In genomic region chr3:82288996-82289395, GRCm38 (mm10) we compare ENCODE assay signal across 19 mouse cellular contexts.
"Had no signal": no experiment of that assay in that cellular context is flagged by ENCODE, and none has a peak within 500 bp of the region (broad histone marks: within the 10 kb centered on the region; RNA-seq: fewer than 3 reads in every experiment).

No protein-coding gene starts in this region.

- H3K4me2 ChIP-seq: liver, embryonic 15.5 days; lung, embryonic 15.5 days; midbrain, embryonic 13.5 days; midbrain, embryonic 15.5 days; neural tube, embryonic 12.5 days; stomach, embryonic 15.5 days had no signal

- H3K27ac ChIP-seq: liver, embryonic 15.5 days; lung, embryonic 15.5 days; macrophage; midbrain, embryonic 10.5 days; midbrain, embryonic 13.5 days; midbrain, embryonic 15.5 days; neural tube, embryonic 12.5 days; stomach, embryonic 15.5 days; stomach, postnatal 0 days had no signal

- H3K9ac ChIP-seq: liver, embryonic 15.5 days; liver, postnatal 0 days; lung, embryonic 15.5 days; midbrain, embryonic 13.5 days; midbrain, embryonic 15.5 days; neural tube, embryonic 12.5 days; stomach, embryonic 15.5 days had no signal

- DNase-seq: liver, postnatal 0 days; lung, adult 2 months; lung, postnatal 14 days; lung, postnatal 36 days; right cerebral cortex, postnatal 14 days; thymus, adult 2 months; thymus, postnatal 25 days; thymus, postnatal 4 days had no signal

- H3K4me1 ChIP-seq: liver, embryonic 15.5 days; lung, embryonic 15.5 days; megakaryocyte, embryonic 14.5 days; midbrain, embryonic 10.5 days; midbrain, embryonic 13.5 days; midbrain, embryonic 15.5 days; neural tube, embryonic 12.5 days; stomach, embryonic 15.5 days had no signal

- H3K4me3 ChIP-seq: liver, embryonic 15.5 days; lung, embryonic 15.5 days; megakaryocyte, embryonic 14.5 days; midbrain, embryonic 10.5 days; midbrain, embryonic 13.5 days; midbrain, embryonic 15.5 days; neural tube, embryonic 12.5 days; stomach, embryonic 15.5 days had no signal

- H3K9me3 ChIP-seq: liver, embryonic 15.5 days; lung, embryonic 15.5 days; megakaryocyte, embryonic 14.5 days; midbrain, embryonic 10.5 days; midbrain, embryonic 13.5 days; midbrain, embryonic 15.5 days; neural tube, embryonic 12.5 days; stomach, embryonic 15.5 days had no signal

- ATAC-seq: liver, postnatal 0 days; lung, postnatal 0 days; midbrain, embryonic 13.5 days; midbrain, embryonic 15.5 days had no signal

- H3K36me3 ChIP-seq: liver, embryonic 15.5 days; lung, embryonic 15.5 days; midbrain, embryonic 10.5 days; midbrain, embryonic 13.5 days; midbrain, embryonic 15.5 days; neural tube, embryonic 12.5 days; stomach, embryonic 15.5 days had no signal

- H3K27me3 ChIP-seq: liver, embryonic 15.5 days; lung, embryonic 15.5 days; megakaryocyte, embryonic 14.5 days; midbrain, embryonic 13.5 days; midbrain, embryonic 15.5 days; neural tube, embryonic 12.5 days; stomach, embryonic 15.5 days had no signal
